Mouse (Mus musculus): ENCODE results near the gene D130043K22Rik. TPM values are rescaled to one million over a fixed set of nuclear protein-coding genes. Genes with fewer than 3 reads are reported as not detected.
A peak's percentile ranks its signal among the peaks of the same experiment; 100 is the strongest.

Gene D130043K22Rik
- 10 to 100 TPM; 25.4 to 26.7 TPM for total RNA-seq (2021)

GRCm38 (mm10) chr13:24844983-24845955 lies at the start of gene D130043K22Rik:
TSS of gene D130043K22Rik (plus strand) at chr13:24845135.
- DNase-seq (ENCODE audit: extremely low spot score in 1 of 2, low spot score in 1 of 2), result peak; percentile 66 to 72

GRCm38 (mm10) chr13:24798686-24799085 lies 46.2 kb upstream of the D130043K22Rik start:
- DNase-seq (ENCODE audit: extremely low spot score in 1 of 2, low spot score in 1 of 2), result no peak

GRCm38 (mm10) chr13:24799378-24799777 lies 45.6 kb upstream of the D130043K22Rik start:
- no peak for DNase-seq (ENCODE audit: extremely low spot score in 1 of 2, low spot score in 1 of 2)

GRCm38 (mm10) chr13:24799925-24800673 lies 44.8 kb upstream of the D130043K22Rik start:
- DNase-seq (ENCODE audit: extremely low spot score in 1 of 2, low spot score in 1 of 2), result peak; percentile 44 to 45

GRCm38 (mm10) chr13:24800674-24801307 lies 44.1 kb upstream of the D130043K22Rik start:
- peak; percentile 92 to 94 for DNase-seq (ENCODE audit: extremely low spot score in 1 of 2, low spot score in 1 of 2)

- DNase-seq (ENCODE audit: extremely low spot score in 1 of 2, low spot score in 1 of 2), result peak; percentile 29 to 31
These were observed 43.5 kb upstream of the D130043K22Rik start, which contains the start of gene BC005537 for GRCm38 (mm10) chr13:24801308-24801921. TSS of gene BC005537 (plus strand) at chr13:24801657.

DNA sequence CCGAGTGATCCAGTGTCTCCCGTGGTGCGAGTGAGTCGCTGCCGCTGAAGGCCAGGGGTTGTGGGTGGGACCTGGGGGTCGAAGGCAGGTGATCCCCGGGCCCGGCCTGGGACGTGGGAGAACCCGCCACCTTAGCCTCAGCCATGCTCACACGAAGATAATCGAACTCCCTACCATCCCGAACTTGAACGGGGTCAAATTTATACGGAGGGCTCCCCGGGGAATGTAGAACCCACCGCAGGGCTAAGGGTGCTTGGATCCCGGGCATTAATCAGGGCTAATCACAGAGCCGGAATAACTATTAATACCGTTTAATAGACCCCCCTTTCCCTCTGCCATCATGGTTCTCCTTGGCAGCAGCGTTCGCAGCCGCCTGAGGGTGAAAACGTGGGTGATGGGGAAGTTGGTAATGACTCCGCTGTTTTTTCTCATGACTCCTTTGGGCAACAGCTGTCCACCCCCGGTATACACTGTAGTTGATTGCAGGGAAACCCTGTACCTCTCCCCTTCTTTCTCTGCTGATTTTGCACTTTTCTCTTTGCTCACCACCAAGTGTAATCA lies 42.7 kb upstream of the D130043K22Rik start:
- no peak for DNase-seq (ENCODE audit: extremely low spot score in 1 of 2, low spot score in 1 of 2)

DNA sequence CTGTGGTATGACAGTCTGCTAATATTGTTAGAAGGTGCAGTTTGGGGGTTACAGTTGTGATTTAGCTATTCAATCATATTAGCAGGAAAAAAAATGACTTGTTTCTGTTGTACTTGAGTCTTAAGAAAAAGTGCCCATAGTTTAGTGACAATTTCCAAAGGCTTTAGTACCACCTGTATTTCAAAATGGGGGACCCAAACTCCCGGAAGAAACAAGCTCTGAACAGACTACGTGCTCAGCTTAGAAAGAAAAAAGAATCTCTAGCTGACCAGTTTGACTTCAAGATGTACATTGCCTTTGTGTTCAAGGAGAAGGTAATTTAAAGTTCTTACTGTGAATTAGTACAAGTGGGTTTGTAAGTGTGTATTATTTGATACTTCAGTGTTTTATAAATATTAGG lies 41.7 kb upstream of the D130043K22Rik start:
- no peak for DNase-seq (ENCODE audit: extremely low spot score in 1 of 2, low spot score in 1 of 2)

DNA sequence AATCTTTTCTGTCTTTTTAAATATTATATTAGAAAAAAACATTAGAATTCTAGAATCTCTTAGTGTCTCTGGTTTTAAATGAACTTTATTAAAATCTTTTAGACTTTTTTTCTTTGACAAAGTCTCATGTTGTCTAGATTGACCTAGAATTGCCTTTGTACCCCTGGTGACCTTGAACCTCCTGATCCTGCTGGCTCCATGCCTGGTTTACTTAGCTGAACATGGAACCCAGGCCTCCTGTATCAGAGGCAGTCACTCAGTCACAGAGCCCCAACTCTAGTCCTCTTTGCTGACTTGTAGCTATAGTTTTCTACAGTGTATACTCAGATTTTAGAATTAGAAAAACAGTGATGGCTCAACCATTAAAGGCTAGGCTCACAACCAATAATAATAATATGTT lies 38.9 kb upstream of the D130043K22Rik start:
- DNase-seq (ENCODE audit: extremely low spot score in 1 of 2, low spot score in 1 of 2), result no peak

DNA sequence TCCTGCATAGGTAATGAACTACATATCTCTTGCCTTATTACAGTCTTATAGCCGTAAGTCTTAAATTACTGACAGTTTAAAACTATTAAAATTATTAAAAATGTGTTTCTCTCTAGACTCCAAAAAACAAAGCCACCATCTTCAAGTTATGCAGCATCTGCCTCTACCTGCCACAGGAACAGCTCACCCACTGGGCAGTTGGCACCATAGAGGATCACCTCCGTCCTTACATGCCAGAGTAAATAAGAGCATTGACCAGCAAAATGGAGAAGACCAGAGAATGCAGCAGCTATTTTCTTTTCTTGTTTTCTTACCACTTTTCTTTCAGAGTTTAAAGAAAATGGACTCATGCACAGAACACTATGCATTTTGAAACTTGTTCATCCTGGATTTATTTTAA lies 32.4 kb upstream of the D130043K22Rik start:
- DNase-seq (ENCODE audit: extremely low spot score in 1 of 2, low spot score in 1 of 2), result no peak

DNA sequence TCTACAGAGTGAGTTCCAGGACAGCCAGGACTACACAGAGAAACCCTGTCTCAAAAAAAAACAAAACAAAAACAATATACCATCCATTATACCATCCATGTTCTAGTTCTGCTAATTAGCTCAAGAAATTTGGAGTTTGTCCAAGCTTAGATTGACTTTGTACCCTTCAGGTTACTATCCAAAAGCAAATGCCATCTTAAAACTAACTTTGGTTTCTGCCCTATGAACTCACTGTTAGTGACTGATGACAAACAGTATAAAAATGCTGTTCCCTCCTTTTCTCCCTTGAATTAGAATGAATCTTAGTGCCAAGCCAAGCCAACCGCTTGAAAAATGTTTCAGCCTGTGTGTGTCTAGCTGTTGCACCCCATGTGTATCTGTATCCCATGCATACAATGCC lies 30.3 kb upstream of the D130043K22Rik start:
- no peak for DNase-seq (ENCODE audit: extremely low spot score in 1 of 2, low spot score in 1 of 2)

GRCm38 (mm10) chr13:24816125-24817092 lies 28.5 kb upstream of the D130043K22Rik start:
- DNase-seq (ENCODE audit: extremely low spot score in 1 of 2, low spot score in 1 of 2), result no peak

- no peak for DNase-seq (ENCODE audit: extremely low spot score in 1 of 2, low spot score in 1 of 2)
These were observed 25.0 kb upstream of the D130043K22Rik start for GRCm38 (mm10) chr13:24819931-24820330.

DNA sequence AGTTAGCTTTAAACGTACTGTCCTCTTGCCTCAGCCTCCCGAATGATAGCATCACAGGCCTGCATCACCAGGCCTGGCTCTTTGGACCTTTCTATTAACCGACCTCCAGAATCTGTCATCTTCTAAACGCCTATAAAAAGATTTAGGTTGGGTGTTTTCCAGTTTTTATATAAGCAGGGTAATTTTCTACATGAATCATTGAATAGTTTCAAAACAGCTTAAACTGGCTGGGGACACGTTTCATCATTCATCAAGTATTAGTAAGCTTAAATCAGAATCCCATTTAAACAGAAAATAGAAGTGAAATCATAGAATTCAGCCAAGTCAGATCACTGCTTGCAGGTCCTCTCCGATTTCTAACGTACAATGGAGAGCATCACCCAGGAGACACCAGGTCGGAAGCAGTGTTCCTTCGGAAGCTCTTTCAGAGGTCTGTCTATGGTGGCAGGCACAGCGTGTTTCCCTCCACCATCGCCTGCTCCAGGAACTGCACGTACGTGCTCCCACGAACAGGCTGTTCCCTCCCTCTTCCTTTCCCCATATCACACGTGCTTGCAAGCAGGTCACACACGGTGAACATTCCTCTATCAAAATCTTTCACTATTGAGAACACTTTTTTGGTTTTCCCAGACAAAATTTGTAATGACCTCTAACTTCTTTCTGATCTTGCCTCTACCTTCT lies 22.1 kb upstream of the D130043K22Rik start:
- peak in 1 of 2 experiments; percentile 37 for DNase-seq (ENCODE audit: extremely low spot score in 1 of 2, low spot score in 1 of 2)

GRCm38 (mm10) chr13:24824647-24825046 lies 20.3 kb upstream of the D130043K22Rik start:
- DNase-seq (ENCODE audit: extremely low spot score in 1 of 2, low spot score in 1 of 2), result no peak

- no peak for DNase-seq (ENCODE audit: extremely low spot score in 1 of 2, low spot score in 1 of 2)
These were observed 19.3 kb upstream of the D130043K22Rik start for GRCm38 (mm10) chr13:24825587-24825986.

GRCm38 (mm10) chr13:24826116-24826515 lies 18.8 kb upstream of the D130043K22Rik start:
- no peak for DNase-seq (ENCODE audit: extremely low spot score in 1 of 2, low spot score in 1 of 2)

- DNase-seq (ENCODE audit: extremely low spot score in 1 of 2, low spot score in 1 of 2), result no peak
These were observed 14.1 kb upstream of the D130043K22Rik start for GRCm38 (mm10) chr13:24830756-24831352.
